Mouse (Mus musculus): ENCODE measurements around the gene Rdx.
A peak's percentile ranks its signal among the peaks of the same experiment; 100 is the strongest.

- peak; percentile 64; the same call in 1 of the 2 replicates for TF ChIP-seq POLR2A (IDR thresholded peaks at IDR 0.05; ENCODE audit: borderline replicate concordance, control insufficient read depth, low read depth, low read length)
- TF ChIP-seq CTCF (IDR thresholded peaks at IDR 0.05; ENCODE audit: control insufficient read depth, insufficient read depth, low read length) = no peak
These were observed 1.1 kb downstream of the Rdx start for GRCm38 (mm10) chr9:52047821-52048649.

Measured in bone marrow, adult 2 months (tissue).